Mouse (Mus musculus): ENCODE measurements around the gene Zfp654. TPM values are rescaled to one million over a fixed set of nuclear protein-coding genes. Genes with fewer than 3 reads are reported as not detected.
A peak's percentile ranks its signal among the peaks of the same experiment; 100 is the strongest.

Zfp654 gene
- polyA plus RNA-seq, 1 experiment from 2014 or later = 8.0 TPM

- ATAC-seq (ENCODE audit: insufficient read depth) (peak; percentile 52; the same call in 1 of the 2 replicates), DNase-seq (peak; percentile 87)
- no peaks in the 10 kb centered on the region for H3K4me1 ChIP-seq (ENCODE audit: insufficient read depth)
- H3K27ac ChIP-seq (ENCODE audit: low read depth) = no peak overlapping the region
- H3K36me3 ChIP-seq (ENCODE audit: insufficient read depth) = no peaks in the 10 kb centered on the region
- no peaks in the 10 kb centered on the region; the same call in 1 of the 2 replicates for H3K9me3 ChIP-seq (ENCODE audit: low read depth, low read length)
- peak; percentile 66 for TF ChIP-seq CTCF (IDR thresholded peaks at IDR 0.05; ENCODE audit: low read depth)
- WGBS = 29% methylated on average over 3 of the region's 3 CpGs
- H3K27me3 ChIP-seq (ENCODE audit: insufficient read depth, low read length) = no peaks in the 10 kb centered on the region
- H3K9ac ChIP-seq = no peak overlapping the region
- H3K4me3 ChIP-seq (ENCODE audit: low read depth, low read length) = no peak overlapping the region
- no peak overlapping the region for H3K4me2 ChIP-seq
These were observed 96.7 kb downstream of the Zfp654 start for GRCm38 (mm10) chr16:64754743-64755139.

- Histone ChIP-seq H3K27me3 (ENCODE audit: insufficient read depth, low read length) (no peaks in the 10 kb centered on the region), H3K9ac (no peak overlapping the region), H3K4me2 (no peak overlapping the region), H3K4me3 (ENCODE audit: low read depth, low read length) (no peak overlapping the region), H3K36me3 (ENCODE audit: insufficient read depth) (no peaks in the 10 kb centered on the region), H3K27ac (ENCODE audit: low read depth) (no peak overlapping the region), H3K4me1 (ENCODE audit: insufficient read depth) (no peaks in the 10 kb centered on the region), H3K9me3 (ENCODE audit: low read depth, low read length) (no peaks in the 10 kb centered on the region; the same call in 1 of the 2 replicates)
- ATAC-seq (ENCODE audit: insufficient read depth) = no peak
- no peak for DNase-seq
- 47% methylated on average over 3 of the region's 3 CpGs for WGBS
- no peak for TF ChIP-seq CTCF (IDR thresholded peaks at IDR 0.05; ENCODE audit: low read depth)
These were observed 97.3 kb downstream of the Zfp654 start for GRCm38 (mm10) chr16:64753990-64754742.

- peak; percentile 96 for DNase-seq
- H3K27me3 ChIP-seq (ENCODE audit: insufficient read depth, low read length) = no peaks in the 10 kb centered on the region
- H3K9me3 ChIP-seq (ENCODE audit: low read depth, low read length) = no peaks in the 10 kb centered on the region
- no peak overlapping the region for H3K4me2 ChIP-seq
- TF ChIP-seq CTCF (IDR thresholded peaks at IDR 0.05; ENCODE audit: low read depth) = peak; percentile 93
- no peak for ATAC-seq (ENCODE audit: insufficient read depth)
- no peaks in the 10 kb centered on the region for H3K36me3 ChIP-seq (ENCODE audit: insufficient read depth)
- H3K4me1 ChIP-seq (ENCODE audit: insufficient read depth) = no peaks in the 10 kb centered on the region
- H3K9ac ChIP-seq = no peak overlapping the region
- H3K27ac ChIP-seq (ENCODE audit: low read depth) = no peak overlapping the region
- WGBS = 7% methylated on average over 10 of the region's 10 CpGs
- H3K4me3 ChIP-seq (ENCODE audit: low read depth, low read length) = no peak overlapping the region
These were observed 103.2 kb downstream of the Zfp654 start for GRCm38 (mm10) chr16:64748237-64748636.

GRCm38 (mm10) chr16:64745089-64745488, 106.4 kb downstream of the Zfp654 start:
- ATAC-seq (ENCODE audit: insufficient read depth) = no peak
- WGBS = 84% methylated on average over 4 of the region's 4 CpGs

GRCm38 (mm10) chr16:64737289-64737688, 114.2 kb downstream of the Zfp654 start:
- TF ChIP-seq CTCF (IDR thresholded peaks at IDR 0.05; ENCODE audit: low read depth) = no peak
- Histone ChIP-seq H3K36me3 (ENCODE audit: insufficient read depth) (no peaks in the 10 kb centered on the region), H3K9me3 (ENCODE audit: low read depth, low read length) (no peaks in the 10 kb centered on the region), H3K27me3 (ENCODE audit: insufficient read depth, low read length) (no peaks in the 10 kb centered on the region), H3K4me3 (ENCODE audit: low read depth, low read length) (no peak overlapping the region), H3K9ac (no peak overlapping the region), H3K4me2 (no peak overlapping the region), H3K4me1 (ENCODE audit: insufficient read depth) (no peaks in the 10 kb centered on the region), H3K27ac (ENCODE audit: low read depth) (no peak overlapping the region)
- ATAC-seq (ENCODE audit: insufficient read depth) (no peak), DNase-seq (peak; percentile 24)
- 72% methylated on average over 5 of the region's 5 CpGs for WGBS

More at GRCm38 (mm10) chr16:64745089-64745488, 106.4 kb downstream of the Zfp654 start:
- no peak overlapping the region for H3K27ac ChIP-seq (ENCODE audit: low read depth)
- H3K4me2 ChIP-seq = no peak overlapping the region
- TF ChIP-seq CTCF (IDR thresholded peaks at IDR 0.05; ENCODE audit: low read depth) = no peak
- no peaks in the 10 kb centered on the region for H3K9me3 ChIP-seq (ENCODE audit: low read depth, low read length)
- no peak overlapping the region for H3K9ac ChIP-seq
- no peaks in the 10 kb centered on the region for H3K4me1 ChIP-seq (ENCODE audit: insufficient read depth)
- H3K27me3 ChIP-seq (ENCODE audit: insufficient read depth, low read length) = no peaks in the 10 kb centered on the region
- DNase-seq = no peak
- no peak overlapping the region for H3K4me3 ChIP-seq (ENCODE audit: low read depth, low read length)
- H3K36me3 ChIP-seq (ENCODE audit: insufficient read depth) = no peaks in the 10 kb centered on the region

Other genes with a start within 250 kb of the Zfp654 start
- not detected in 2 replicates for gene Csnka2ip, start 249.2 kb downstream of the Zfp654 start, polyA plus RNA-seq (2014; fragmentation: Nextera tagmentation; extraction: Ambion mirVana)
- 28.8 and 31.5 TPM in 2 replicates for gene 4930453N24Rik, start 80.5 kb downstream of the Zfp654 start, polyA plus RNA-seq (2014; fragmentation: Nextera tagmentation; extraction: Ambion mirVana)
- gene Cggbp1, start 344 bp upstream of the Zfp654 start, polyA plus RNA-seq (2014; fragmentation: Nextera tagmentation; extraction: Ambion mirVana) = 114 TPM in 2 replicates